Comparison of ENCODE assay signal across 8 mouse cellular contexts in the genomic region with DNA sequence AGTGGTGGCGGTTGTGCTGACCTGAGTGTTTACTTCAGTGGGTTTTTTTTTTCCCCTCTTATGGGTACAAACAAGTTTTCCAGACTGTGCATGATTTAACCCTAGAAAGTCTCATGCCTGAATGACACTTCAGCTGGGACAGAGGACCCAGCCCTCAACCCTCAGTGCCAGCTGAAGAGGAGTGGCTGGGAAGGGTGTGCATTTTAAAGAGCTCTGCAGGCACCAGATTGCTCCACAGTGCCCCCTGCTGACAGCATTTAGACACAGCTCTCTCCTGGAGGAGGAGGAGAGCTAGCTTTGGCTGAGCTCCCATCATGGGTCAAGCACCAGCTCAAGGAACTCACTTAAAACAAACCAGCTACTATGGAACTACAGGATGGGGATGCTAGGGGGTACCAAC. TPM values are rescaled to one million over a fixed set of nuclear protein-coding genes. Genes with fewer than 3 reads are reported as not detected.
DNase-seq lines count a peak whose midpoint lies in the region; ATAC-seq and TF ChIP-seq lines count a peak whose summit lies in the region.

No protein-coding gene starts in this region.

- peak; percentile 74 for TF ChIP-seq CTCF in C2C12 (IDR thresholded peaks at IDR 0.05; ENCODE audit: control insufficient read depth, insufficient read depth, insufficient read length)
- TF ChIP-seq CTCF in bone marrow macrophage, adult 2 months (IDR thresholded peaks at IDR 0.05; ENCODE audit: low read depth, low read length), result peak; percentile 70

- no peak for TF ChIP-seq POLR2A in bone marrow macrophage, adult 2 months (IDR thresholded peaks at IDR 0.05; ENCODE audit: borderline replicate concordance, low read depth, low read length)
- no peak for TF ChIP-seq POLR2A in myocyte (IDR thresholded peaks at IDR 0.05; ENCODE audit: insufficient read length, low read depth)

- no peaks in the 10 kb centered on the region for H3K79me3 ChIP-seq in C2C12 (ENCODE audit: low read depth)

- WGBS in embryonic facial prominence, embryonic 15.5 days, result 53% methylated on average over 1 of the region's 1 CpGs
- WGBS in heart, embryonic 10.5 days, result 75% methylated on average over 1 of the region's 1 CpGs
- 70% methylated on average over 1 of the region's 1 CpGs for WGBS in kidney, embryonic 16.5 days
- 90% methylated on average over 1 of the region's 1 CpGs for WGBS in liver, embryonic 11.5 days

- no peak overlapping the region for H3K9ac ChIP-seq in embryonic facial prominence, embryonic 15.5 days
- no peak overlapping the region; the same call in 1 of the 2 replicates for H3K9ac ChIP-seq in kidney, embryonic 16.5 days (replicated peaks; ENCODE audit: low read length)
- no peak overlapping the region for H3K9ac ChIP-seq in liver, embryonic 11.5 days (ENCODE audit: low read depth, low read length)

- H3K79me2 ChIP-seq in C2C12 (ENCODE audit: control insufficient read depth, insufficient read depth) (no peaks in the 10 kb centered on the region), myocyte (ENCODE audit: control insufficient read depth, insufficient read depth) (peaks cover 28% of the 10 kb centered on the region)

- H3K36me3 ChIP-seq in C2C12 (ENCODE audit: control insufficient read depth, insufficient read depth) (no peaks in the 10 kb centered on the region), myocyte (ENCODE audit: control insufficient read depth, insufficient read depth) (no peaks in the 10 kb centered on the region)
- no peaks in the 10 kb centered on the region for H3K36me3 ChIP-seq in embryonic facial prominence, embryonic 15.5 days
- no peaks in the 10 kb centered on the region for H3K36me3 ChIP-seq in heart, embryonic 10.5 days
- H3K36me3 ChIP-seq in kidney, embryonic 16.5 days (ENCODE audit: insufficient read depth, low read length), result no peaks in the 10 kb centered on the region
- no peaks in the 10 kb centered on the region for H3K36me3 ChIP-seq in liver, embryonic 11.5 days (ENCODE audit: control insufficient read depth, insufficient read depth, low read length)

- H3ac ChIP-seq in C2C12 (ENCODE audit: control insufficient read depth, insufficient read length, low read depth) (no peak overlapping the region), myocyte (ENCODE audit: control insufficient read depth, insufficient read length) (no peak overlapping the region)

- H3K27me3 ChIP-seq in C2C12 (ENCODE audit: control insufficient read depth, insufficient read depth, insufficient read length) (no peaks in the 10 kb centered on the region), myocyte (ENCODE audit: control insufficient read depth, insufficient read depth, insufficient read length) (no peaks in the 10 kb centered on the region)
- H3K27me3 ChIP-seq in embryonic facial prominence, embryonic 15.5 days, result no peaks in the 10 kb centered on the region
- no peaks in the 10 kb centered on the region for H3K27me3 ChIP-seq in heart, embryonic 10.5 days (ENCODE audit: insufficient read depth, poor library complexity, severe bottlenecking)
- no peaks in the 10 kb centered on the region for H3K27me3 ChIP-seq in kidney, embryonic 16.5 days (ENCODE audit: insufficient read depth, low read length)
- H3K27me3 ChIP-seq in liver, embryonic 11.5 days (replicated peaks; ENCODE audit: control insufficient read depth, insufficient read depth, low read length), result no peaks in the 10 kb centered on the region

- 0 out of 2 replicates have a peak, but pooled peaks have one; percentile 18 for ATAC-seq in embryonic facial prominence, embryonic 15.5 days (ENCODE audit: insufficient number of reproducible peaks, low FRiP score, low TSS enrichment, low read depth)
- no peak for ATAC-seq in kidney, embryonic 16.5 days (ENCODE audit: low FRiP score, low TSS enrichment)
- ATAC-seq in liver, embryonic 11.5 days (replicated peaks; ENCODE audit: low FRiP score), result peak; percentile 63

- peaks cover 44% of the 10 kb centered on the region for H3K4me1 ChIP-seq in bone marrow macrophage, adult 2 months (ENCODE audit: control insufficient read depth, insufficient read depth, low read length)
- peaks cover 78% of the 10 kb centered on the region for H3K4me1 ChIP-seq in embryonic facial prominence, embryonic 15.5 days
- H3K4me1 ChIP-seq in heart, embryonic 10.5 days, result peaks cover 85% of the 10 kb centered on the region
- H3K4me1 ChIP-seq in kidney, embryonic 16.5 days (ENCODE audit: insufficient read depth, low read length), result peaks cover 59% of the 10 kb centered on the region
- H3K4me1 ChIP-seq in liver, embryonic 11.5 days (replicated peaks; ENCODE audit: control insufficient read depth, insufficient read depth, low read length), result peaks cover 51% of the 10 kb centered on the region

- no peak overlapping the region for H3K4me3 ChIP-seq in C2C12 (ENCODE audit: insufficient read depth, poor library complexity, severe bottlenecking)
- peak overlapping the region; percentile 99; the same call in 1 of the 2 replicates for H3K4me3 ChIP-seq in bone marrow macrophage, adult 2 months (ENCODE audit: insufficient read depth, low read length)
- no peak overlapping the region for H3K4me3 ChIP-seq in embryonic facial prominence, embryonic 15.5 days (replicated peaks)
- no peak overlapping the region for H3K4me3 ChIP-seq in heart, embryonic 10.5 days
- H3K4me3 ChIP-seq in kidney, embryonic 16.5 days (ENCODE audit: low read length), result no peak overlapping the region
- H3K4me3 ChIP-seq in liver, embryonic 11.5 days (ENCODE audit: low read depth, low read length), result no peak overlapping the region
- H3K4me3 ChIP-seq in myocyte, result peak overlapping the region; percentile 56

- 0 out of 2 replicates have a peak overlapping the region, but pooled peaks have one; percentile 9 for H3K27ac ChIP-seq in bone marrow macrophage, adult 2 months (ENCODE audit: insufficient read depth, low read depth, low read length)
- H3K27ac ChIP-seq in embryonic facial prominence, embryonic 15.5 days (replicated peaks), result peak overlapping the region; percentile 63
- no peak overlapping the region for H3K27ac ChIP-seq in heart, embryonic 10.5 days
- peak overlapping the region; percentile 66; the same call in 1 of the 2 replicates for H3K27ac ChIP-seq in kidney, embryonic 16.5 days (ENCODE audit: low read length)
- H3K27ac ChIP-seq in liver, embryonic 11.5 days (ENCODE audit: low read depth, low read length), result peak overlapping the region; percentile 58; the same call in 1 of the 2 replicates

- no peaks in the 10 kb centered on the region for H3K9me3 ChIP-seq in embryonic facial prominence, embryonic 15.5 days (replicated peaks)
- no peaks in the 10 kb centered on the region for H3K9me3 ChIP-seq in heart, embryonic 10.5 days
- no peaks in the 10 kb centered on the region for H3K9me3 ChIP-seq in kidney, embryonic 16.5 days (ENCODE audit: low read length)
- no peaks in the 10 kb centered on the region for H3K9me3 ChIP-seq in liver, embryonic 11.5 days (ENCODE audit: control insufficient read depth, low read length)

- peak overlapping the region; percentile 67 for H3K4me2 ChIP-seq in embryonic facial prominence, embryonic 15.5 days (replicated peaks)
- H3K4me2 ChIP-seq in kidney, embryonic 16.5 days (replicated peaks; ENCODE audit: low read depth, low read length), result peak overlapping the region; percentile 85
- peak overlapping the region; percentile 95 for H3K4me2 ChIP-seq in liver, embryonic 11.5 days
- H3K4me2 ChIP-seq in myocyte (ENCODE audit: low read depth), result peak overlapping the region; percentile 97

- DNase-seq in heart, embryonic 10.5 days (ENCODE audit: low spot score), result peak; percentile 92
- peak; percentile 84 for DNase-seq in liver, embryonic 11.5 days (ENCODE audit: low spot score)
- peak; percentile 94 to 99 for DNase-seq in spleen, postnatal 4 days (ENCODE audit: low spot score in 2 of 2)

TF ChIP-seq in C2C12, 6 proteins besides CTCF, POLR2A, EP300 and RAD21 (continues in another document):
- TF ChIP-seq USF1 (IDR thresholded peaks at IDR 0.05; ENCODE audit: low read depth) (no peak), MYOD1 (IDR thresholded peaks at IDR 0.05; ENCODE audit: control insufficient read depth, insufficient read length, low read depth) (no peak), FOSL1 (IDR thresholded peaks at IDR 0.05; ENCODE audit: insufficient read depth, low read length, poor library complexity, severe bottlenecking) (no peak)

TF ChIP-seq in myocyte, 11 proteins besides CTCF, POLR2A, EP300 and RAD21 (continues in another document):
- TF ChIP-seq MYOG (IDR thresholded peaks at IDR 0.05; ENCODE audit: control insufficient read depth in 1 of 3, insufficient read depth in 1 of 3, insufficient read length in 2 of 3, low read depth in 2 of 3), result peak in 2 of 3 experiments; percentile 37 to 74

RNA-seq across cellular contexts. Expression of gene Fam53b, which starts 2.8 kb away (rescaled TPM):
- polyA plus RNA-seq in C2C12 (2012; fragmentation: generic; extraction: Trizol), result 3.2 TPM
- polyA plus RNA-seq in bone marrow macrophage, adult 2 months (2012; ENCODE audit: insufficient read depth, insufficient read length, missing spikeins), result 27.2 and 35.3 TPM in 2 replicates
- 21.6 and 22.5 TPM in 2 replicates for polyA plus RNA-seq in embryonic facial prominence, embryonic 15.5 days (2015; fragmentation: Nextera tagmentation; extraction: Ambion mirVana)
- 17.7 and 18.4 TPM in 2 replicates for polyA plus RNA-seq in heart, embryonic 10.5 days (2016; fragmentation: Nextera tagmentation; extraction: Ambion mirVana)
- 22.5 and 23.3 TPM in 2 replicates for polyA plus RNA-seq in kidney, embryonic 16.5 days (2015; fragmentation: Nextera tagmentation; extraction: Ambion mirVana)
- 20.1 and 20.4 TPM in 2 replicates for polyA plus RNA-seq in liver, embryonic 11.5 days (2014; fragmentation: Nextera tagmentation; extraction: Ambion mirVana)
- polyA plus RNA-seq in myocyte (2012; fragmentation: generic; extraction: Trizol), result 26.5 TPM

RNA-seq across cellular contexts. Expression of gene Eef1akmt2, which starts 41.6 kb away (rescaled TPM):
- 17.1 TPM for polyA plus RNA-seq in C2C12 (2012; fragmentation: generic; extraction: Trizol)
- polyA plus RNA-seq in bone marrow macrophage, adult 2 months (2012; ENCODE audit: insufficient read depth, insufficient read length, missing spikeins), result 21.7 and 30.2 TPM in 2 replicates
- polyA plus RNA-seq in embryonic facial prominence, embryonic 15.5 days (2015; fragmentation: Nextera tagmentation; extraction: Ambion mirVana), result 63.9 and 66.9 TPM in 2 replicates
- 44.1 and 54.1 TPM in 2 replicates for polyA plus RNA-seq in heart, embryonic 10.5 days (2016; fragmentation: Nextera tagmentation; extraction: Ambion mirVana)
- polyA plus RNA-seq in kidney, embryonic 16.5 days (2015; fragmentation: Nextera tagmentation; extraction: Ambion mirVana), result 64.9 and 71.2 TPM in 2 replicates
- 50.4 and 54.0 TPM in 2 replicates for polyA plus RNA-seq in liver, embryonic 11.5 days (2014; fragmentation: Nextera tagmentation; extraction: Ambion mirVana)
- 10.8 TPM for polyA plus RNA-seq in myocyte (2012; fragmentation: generic; extraction: Trizol)

RNA-seq across cellular contexts. Expression of gene Abraxas2, which starts 48.1 kb away (rescaled TPM):
- 8.9 TPM for polyA plus RNA-seq in C2C12 (2012; fragmentation: generic; extraction: Trizol)
- 65.5 and 69.5 TPM in 2 replicates for polyA plus RNA-seq in bone marrow macrophage, adult 2 months (2012; ENCODE audit: insufficient read depth, insufficient read length, missing spikeins)
- polyA plus RNA-seq in embryonic facial prominence, embryonic 15.5 days (2015; fragmentation: Nextera tagmentation; extraction: Ambion mirVana), result 33.9 and 38.1 TPM in 2 replicates
- 26.9 and 28.0 TPM in 2 replicates for polyA plus RNA-seq in heart, embryonic 10.5 days (2016; fragmentation: Nextera tagmentation; extraction: Ambion mirVana)
- 34.2 and 40.8 TPM in 2 replicates for polyA plus RNA-seq in kidney, embryonic 16.5 days (2015; fragmentation: Nextera tagmentation; extraction: Ambion mirVana)
- polyA plus RNA-seq in liver, embryonic 11.5 days (2014; fragmentation: Nextera tagmentation; extraction: Ambion mirVana), result 26.9 and 28.5 TPM in 2 replicates
- polyA plus RNA-seq in myocyte (2012; fragmentation: generic; extraction: Trizol), result 20.2 TPM

Comparison
In these comparisons a context has a peak if more than half of its experiments do, and no peak if none do; other contexts are left out.
1. H3K4me3 ChIP-seq: peak in bone marrow macrophage, adult 2 months (single experiment) and myocyte (single experiment); none in C2C12 (single experiment), embryonic facial prominence, embryonic 15.5 days (single experiment), heart, embryonic 10.5 days (single experiment), kidney, embryonic 16.5 days (single experiment) and liver, embryonic 11.5 days (single experiment).
2. Peak in every context shown above with its lines, with median percentiles within 50 percentile points of each other: H3K4me2 ChIP-seq and DNase-seq.